Comparison of ENCODE assay signal across 14 mouse cellular contexts in the genomic region with DNA sequence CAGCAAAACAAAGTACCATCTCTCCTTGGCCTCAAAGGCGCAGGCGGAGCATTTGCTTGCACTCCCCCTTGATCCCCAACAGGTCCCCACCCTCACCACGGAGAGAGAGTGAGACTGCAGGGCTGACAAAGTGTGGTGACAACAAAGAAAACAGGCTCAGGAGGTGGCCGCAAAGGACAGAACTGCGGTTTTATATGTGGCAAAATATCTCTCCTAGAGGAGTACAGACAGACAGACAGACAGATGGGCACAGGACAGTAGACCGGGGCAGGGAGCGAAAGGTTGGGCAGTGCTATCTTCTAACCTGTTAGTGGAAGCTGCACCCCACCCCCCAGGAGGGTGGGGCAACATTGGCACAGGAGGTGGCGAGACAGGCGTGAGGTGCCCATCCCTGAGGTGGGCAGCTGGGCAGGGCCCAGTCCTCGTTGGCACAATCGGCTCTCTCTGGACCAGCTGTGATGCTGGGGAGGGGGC. TPM values are rescaled to one million over a fixed set of nuclear protein-coding genes. Genes with fewer than 3 reads are reported as not detected.
DNase-seq lines count a peak whose midpoint lies in the region; ATAC-seq and TF ChIP-seq lines count a peak whose summit lies in the region.
"Had no signal": no experiment of that assay in that cellular context is flagged by ENCODE, and none has a peak within 500 bp of the region (broad histone marks: within the 10 kb centered on the region; RNA-seq: fewer than 3 reads in every experiment).

No protein-coding gene starts in this region.

- DNase-seq in liver, postnatal 0 days = no peak
- DNase-seq in liver, embryonic 11.5 days (ENCODE audit: low spot score) = no peak
- peak; percentile 88 for DNase-seq in thymus, postnatal 14 days
- no peak for DNase-seq in midbrain, embryonic 10.5 days (ENCODE audit: low spot score)
- DNase-seq in layer of hippocampus, adult 9-10 months (ENCODE audit: low spot score) = no peak
- DNase-seq: cerebellum, adult 2 months; kidney, adult 9 months; left cerebral cortex, postnatal 4 days; lung, adult 2 months had no signal

- H3K27ac ChIP-seq in liver, postnatal 0 days (ENCODE audit: low read depth) = peak overlapping the region; percentile 71
- no peak overlapping the region for H3K27ac ChIP-seq in liver, embryonic 11.5 days (ENCODE audit: low read depth, low read length)
- no peak overlapping the region for H3K27ac ChIP-seq in limb, embryonic 13.5 days
- no peak overlapping the region for H3K27ac ChIP-seq in midbrain, embryonic 10.5 days (replicated peaks)
- H3K27ac ChIP-seq: forebrain, embryonic 12.5 days; hindbrain, embryonic 14.5 days had no signal

- H3K9ac ChIP-seq in liver, postnatal 0 days (replicated peaks) = no peak overlapping the region
- H3K9ac ChIP-seq in liver, embryonic 11.5 days (ENCODE audit: low read depth, low read length) = no peak overlapping the region
- H3K9ac ChIP-seq in limb, embryonic 13.5 days = 0 out of 2 replicates have a peak overlapping the region, but pooled peaks have one; percentile 8
- H3K9ac ChIP-seq: forebrain, embryonic 12.5 days; hindbrain, embryonic 14.5 days had no signal

- peaks cover 25% of the 10 kb centered on the region for H3K4me1 ChIP-seq in liver, postnatal 0 days (ENCODE audit: insufficient read depth)
- peaks cover 7% of the 10 kb centered on the region for H3K4me1 ChIP-seq in liver, embryonic 11.5 days (replicated peaks; ENCODE audit: control insufficient read depth, insufficient read depth, low read length)
- H3K4me1 ChIP-seq in E14TG2a.4 (replicated peaks; ENCODE audit: low read depth, low read length) = peaks cover 73% of the 10 kb centered on the region
- H3K4me1 ChIP-seq in limb, embryonic 13.5 days = peaks cover 30% of the 10 kb centered on the region
- H3K4me1 ChIP-seq in midbrain, embryonic 10.5 days = peaks cover 44% of the 10 kb centered on the region

- TF ChIP-seq EP300 in liver, postnatal 0 days (IDR thresholded peaks at IDR 0.05; ENCODE audit: low read depth) = no peak

- H3K36me3 ChIP-seq in liver, postnatal 0 days (replicated peaks; ENCODE audit: insufficient read depth, low read length) = no peaks in the 10 kb centered on the region
- no peaks in the 10 kb centered on the region for H3K36me3 ChIP-seq in liver, embryonic 11.5 days (ENCODE audit: control insufficient read depth, insufficient read depth, low read length)
- peaks cover 20% of the 10 kb centered on the region for H3K36me3 ChIP-seq in E14TG2a.4 (ENCODE audit: insufficient read depth, low read length)
- H3K36me3 ChIP-seq in limb, embryonic 13.5 days = peaks cover 29% of the 10 kb centered on the region
- H3K36me3 ChIP-seq in midbrain, embryonic 10.5 days = peaks cover 24% of the 10 kb centered on the region

- ATAC-seq in liver, postnatal 0 days = no peak
- ATAC-seq in liver, embryonic 11.5 days (replicated peaks; ENCODE audit: low FRiP score) = no peak
- ATAC-seq in limb, embryonic 13.5 days (ENCODE audit: low FRiP score, low read depth) = no peak
- ATAC-seq: activated CD4-positive, CD25-positive, alpha-beta regulatory T cell, adult 4 months had no signal

- no peak for TF ChIP-seq CTCF in liver, postnatal 0 days (IDR thresholded peaks at IDR 0.05; ENCODE audit: low read depth)
- no peak for TF ChIP-seq CTCF in E14TG2a.4 (conservative IDR thresholded peaks at IDR 0.05; ENCODE audit: low read length)

- H3K4me3 ChIP-seq in liver, postnatal 0 days (ENCODE audit: low read depth, low read length) = no peak overlapping the region
- no peak overlapping the region for H3K4me3 ChIP-seq in liver, embryonic 11.5 days (ENCODE audit: low read depth, low read length)
- H3K4me3 ChIP-seq in E14TG2a.4 (replicated peaks; ENCODE audit: low read length) = peak overlapping the region; percentile 77; the same call in 1 of the 2 replicates
- H3K4me3 ChIP-seq in limb, embryonic 13.5 days = no peak overlapping the region
- no peak overlapping the region for H3K4me3 ChIP-seq in midbrain, embryonic 10.5 days
- H3K4me3 ChIP-seq: forebrain, embryonic 12.5 days had no signal

- H3K27me3 ChIP-seq in liver, postnatal 0 days (ENCODE audit: insufficient read depth, low read length) = 0 out of 2 replicates have a peak, but pooled peaks cover 8% of the 10 kb centered on the region
- peaks cover 28% of the 10 kb centered on the region for H3K27me3 ChIP-seq in liver, embryonic 11.5 days (replicated peaks; ENCODE audit: control insufficient read depth, insufficient read depth, low read length)
- peaks cover 4% of the 10 kb centered on the region; the same call in 1 of the 2 replicates for H3K27me3 ChIP-seq in E14TG2a.4 (ENCODE audit: insufficient read depth, low read length)
- H3K27me3 ChIP-seq in limb, embryonic 13.5 days = peaks cover 37% of the 10 kb centered on the region
- H3K27me3 ChIP-seq in midbrain, embryonic 10.5 days (ENCODE audit: low read depth, poor library complexity, severe bottlenecking) = peaks cover 82% of the 10 kb centered on the region

- 0 out of 2 replicates have a peak overlapping the region, but pooled peaks have one; percentile 64 for H3K4me2 ChIP-seq in liver, postnatal 0 days (ENCODE audit: low read depth, low read length)
- no peak overlapping the region for H3K4me2 ChIP-seq in liver, embryonic 11.5 days
- H3K4me2 ChIP-seq in limb, embryonic 13.5 days (replicated peaks) = no peak overlapping the region
- H3K4me2 ChIP-seq: forebrain, embryonic 12.5 days; hindbrain, embryonic 14.5 days had no signal

- H3K9me3 ChIP-seq in liver, postnatal 0 days (ENCODE audit: low read length) = no peaks in the 10 kb centered on the region
- H3K9me3 ChIP-seq in liver, embryonic 11.5 days (ENCODE audit: control insufficient read depth, low read length) = no peaks in the 10 kb centered on the region
- no peaks in the 10 kb centered on the region for H3K9me3 ChIP-seq in E14TG2a.4 (ENCODE audit: low read length)
- no peaks in the 10 kb centered on the region for H3K9me3 ChIP-seq in limb, embryonic 13.5 days
- no peaks in the 10 kb centered on the region for H3K9me3 ChIP-seq in midbrain, embryonic 10.5 days (replicated peaks)
- H3K9me3 ChIP-seq: forebrain, embryonic 12.5 days had no signal

- WGBS in liver, postnatal 0 days (ENCODE audit: insufficient replicate concordance) = 37% methylated on average over 11 of the region's 11 CpGs
- 30% methylated on average over 11 of the region's 11 CpGs for whole genome bisulfite sequencing in liver, embryonic 11.5 days
- WGBS in limb, embryonic 13.5 days = 30% methylated on average over 11 of the region's 11 CpGs
- WGBS in midbrain, embryonic 10.5 days = 30% methylated on average over 11 of the region's 11 CpGs

RNA-seq across cellular contexts. Expression of a gene that starts 5.4 kb away (rescaled TPM):
- polyA plus RNA-seq in liver, postnatal 0 days (2015; fragmentation: Nextera tagmentation; extraction: Ambion mirVana) = 9.9 and 10.0 TPM in 2 replicates
- polyA plus RNA-seq in liver, embryonic 11.5 days (2014; fragmentation: Nextera tagmentation; extraction: Ambion mirVana) = 24.0 and 31.2 TPM in 2 replicates
- 7.0 and 8.8 TPM in 2 replicates for polyA plus RNA-seq in limb, embryonic 13.5 days (2015; fragmentation: Nextera tagmentation; extraction: Ambion mirVana)
- polyA plus RNA-seq in midbrain, embryonic 10.5 days (2016; fragmentation: Nextera tagmentation; extraction: Ambion mirVana) = 8.9 and 16.8 TPM in 2 replicates

RNA-seq across cellular contexts. Expression of a gene that starts 15.1 kb away (rescaled TPM):
- 0.75 TPM in 2 replicates for polyA plus RNA-seq in liver, postnatal 0 days (2015; fragmentation: Nextera tagmentation; extraction: Ambion mirVana)
- polyA plus RNA-seq in liver, embryonic 11.5 days (2014; fragmentation: Nextera tagmentation; extraction: Ambion mirVana) = 0.47 and 0.77 TPM in 2 replicates
- polyA plus RNA-seq in limb, embryonic 13.5 days (2015; fragmentation: Nextera tagmentation; extraction: Ambion mirVana) = 0.33 and 0.50 TPM in 2 replicates
- polyA plus RNA-seq in midbrain, embryonic 10.5 days (2016; fragmentation: Nextera tagmentation; extraction: Ambion mirVana) = 0.06 and 0.16 TPM in 2 replicates

RNA-seq across cellular contexts. Expression of a gene that starts 21.4 kb away (rescaled TPM):
- 0.23 and 0.77 TPM in 2 replicates for polyA plus RNA-seq in liver, postnatal 0 days (2015; fragmentation: Nextera tagmentation; extraction: Ambion mirVana)
- polyA plus RNA-seq in liver, embryonic 11.5 days (2014; fragmentation: Nextera tagmentation; extraction: Ambion mirVana) = 2.1 and 2.2 TPM in 2 replicates
- 20.0 and 20.7 TPM in 2 replicates for polyA plus RNA-seq in limb, embryonic 13.5 days (2015; fragmentation: Nextera tagmentation; extraction: Ambion mirVana)
- 7.8 and 12.5 TPM in 2 replicates for polyA plus RNA-seq in midbrain, embryonic 10.5 days (2016; fragmentation: Nextera tagmentation; extraction: Ambion mirVana)

RNA-seq across cellular contexts. Expression of a gene that starts 25.1 kb away (rescaled TPM):
- 568 TPM in 2 replicates for polyA plus RNA-seq in liver, postnatal 0 days (2015; fragmentation: Nextera tagmentation; extraction: Ambion mirVana)
- 1,333 and 1,422 TPM in 2 replicates for polyA plus RNA-seq in liver, embryonic 11.5 days (2014; fragmentation: Nextera tagmentation; extraction: Ambion mirVana)
- 1,012 and 1,039 TPM in 2 replicates for polyA plus RNA-seq in limb, embryonic 13.5 days (2015; fragmentation: Nextera tagmentation; extraction: Ambion mirVana)
- polyA plus RNA-seq in midbrain, embryonic 10.5 days (2016; fragmentation: Nextera tagmentation; extraction: Ambion mirVana) = 976 and 1,159 TPM in 2 replicates

RNA-seq across cellular contexts. Expression of a gene that starts 51.9 kb away (rescaled TPM):
- 0.07 and 0.13 TPM in 2 replicates for polyA plus RNA-seq in liver, postnatal 0 days (2015; fragmentation: Nextera tagmentation; extraction: Ambion mirVana)
- polyA plus RNA-seq in liver, embryonic 11.5 days (2014; fragmentation: Nextera tagmentation; extraction: Ambion mirVana) = 0.22 and 0.43 TPM in 2 replicates
- polyA plus RNA-seq in limb, embryonic 13.5 days (2015; fragmentation: Nextera tagmentation; extraction: Ambion mirVana) = 0.74 and 1.1 TPM in 2 replicates
- 0.40 and 0.41 TPM in 2 replicates for polyA plus RNA-seq in midbrain, embryonic 10.5 days (2016; fragmentation: Nextera tagmentation; extraction: Ambion mirVana)
